Mouse (Mus musculus): Measurements from ENCODE around the gene Plxdc1. TPM values are rescaled to one million over a fixed set of nuclear protein-coding genes. Genes with fewer than 3 reads are reported as not detected.

The Plxdc1 gene
- polyA plus RNA-seq (2014; fragmentation: Nextera tagmentation; extraction: Ambion mirVana) = 0.53 and 0.64 TPM in 2 replicates

DNA sequence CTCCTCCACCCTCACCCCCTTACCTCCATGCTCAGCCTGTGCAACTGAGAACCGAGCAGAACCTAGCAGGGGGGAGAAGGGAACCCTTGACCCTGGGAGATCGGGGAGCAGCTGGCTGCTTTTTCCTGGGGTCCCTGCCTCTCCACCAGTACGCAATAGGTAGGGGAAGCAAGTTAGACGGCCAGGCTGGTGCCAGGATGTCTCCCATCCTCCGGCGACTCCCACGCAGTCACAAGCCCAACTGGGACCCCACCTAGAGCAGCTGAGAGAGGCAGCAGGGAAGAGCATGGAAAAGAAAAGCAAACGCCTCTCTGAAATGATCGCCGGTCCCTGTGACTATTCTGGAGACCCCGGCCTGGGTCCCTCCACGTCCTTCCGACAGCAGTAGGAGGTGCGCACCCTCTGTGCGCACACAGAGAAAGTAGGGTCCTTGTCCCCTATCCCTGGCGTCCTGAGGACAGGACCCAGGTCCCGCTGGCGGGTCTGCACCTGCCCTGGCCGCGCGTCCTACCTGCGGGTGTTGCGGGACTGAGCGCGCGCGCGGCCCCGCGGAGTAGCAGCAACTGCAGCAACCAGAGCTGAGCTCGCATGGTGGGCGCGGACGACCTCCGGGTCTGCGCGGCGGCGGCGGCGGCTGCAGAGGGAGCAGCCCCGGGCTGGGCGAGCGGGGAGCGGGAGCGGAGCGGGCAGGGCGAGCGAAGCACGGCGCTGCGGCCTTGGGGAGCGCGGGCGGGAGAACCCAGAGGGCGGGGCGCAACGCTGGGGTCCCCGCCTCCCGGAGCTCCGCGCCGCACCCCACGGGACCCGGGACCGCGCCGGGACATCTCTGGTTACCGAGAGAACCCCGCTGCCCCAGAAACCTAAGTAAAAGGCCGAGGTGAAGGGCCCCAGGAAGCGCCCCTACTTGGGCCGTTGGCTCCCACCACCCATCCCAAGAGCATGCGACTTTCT is at the start of gene Plxdc1:
Gene Plxdc1 (minus strand): TSS at position 718 of the 951 bp plus-strand sequence.
- Histone ChIP-seq H3K9me3 (ENCODE audit: low read depth, low read length) (no peaks in the 10 kb centered on the region), H3K4me3 (ENCODE audit: low read depth, low read length) (peak within 1 kb of the TSS; percentile 87), H3K36me3 (ENCODE audit: insufficient read depth) (no peaks in the 10 kb centered on the region), H3K9ac (peak within 1 kb of the TSS; percentile 54), H3K4me1 (ENCODE audit: insufficient read depth) (no peaks in the 10 kb centered on the region), H3K4me2 (peak within 1 kb of the TSS; percentile 95), H3K27me3 (ENCODE audit: insufficient read depth, low read length) (peaks cover 24% of the 10 kb centered on the region), H3K27ac (ENCODE audit: low read depth) (no peak within 1 kb of the TSS)
- WGBS = 2% methylated on average over 74 of the region's 74 CpGs
- TF ChIP-seq CTCF (IDR thresholded peaks at IDR 0.05; ENCODE audit: low read depth) = no peak
- peak; percentile 43 for DNase-seq
- ATAC-seq (ENCODE audit: insufficient read depth) = no peak

DNA sequence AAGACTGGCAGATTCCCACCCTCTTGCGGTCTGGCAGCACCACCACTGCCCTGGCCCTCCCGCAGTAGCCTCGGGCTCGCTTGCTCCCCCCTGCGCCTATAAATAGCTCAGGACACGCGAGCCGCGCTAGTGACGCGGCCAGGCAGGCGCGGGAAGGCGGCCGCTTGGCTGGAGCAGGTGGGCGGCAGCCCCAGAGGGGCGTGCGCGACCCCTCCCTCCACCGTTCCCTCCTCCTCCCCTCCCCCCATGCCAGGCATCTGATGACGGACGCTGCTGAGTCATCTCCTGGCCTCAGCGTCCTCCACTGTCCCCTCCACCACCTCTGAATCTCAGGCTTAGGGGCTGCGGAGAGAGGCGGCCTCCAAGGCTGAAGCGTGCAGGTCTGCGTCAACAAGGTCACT is 49.7 kb upstream of the Plxdc1 start:
- peak overlapping the region; percentile 26 for H3K4me3 ChIP-seq (ENCODE audit: low read depth, low read length)
- H3K27ac ChIP-seq (ENCODE audit: low read depth) = no peak overlapping the region
- ATAC-seq (ENCODE audit: insufficient read depth) (peak; percentile 19; the same call in 1 of the 2 replicates), DNase-seq (peak; percentile 67)
- under 1% methylated on average over 27 of the region's 27 CpGs for WGBS
- H3K36me3 ChIP-seq (ENCODE audit: insufficient read depth) = peaks cover 4% of the 10 kb centered on the region
- H3K9ac ChIP-seq = 0 out of 2 replicates have a peak overlapping the region, but pooled peaks have one; percentile 9
- H3K4me1 ChIP-seq (ENCODE audit: insufficient read depth) = 0 out of 2 replicates have a peak, but pooled peaks cover 3% of the 10 kb centered on the region
- peak overlapping the region; percentile 64 for H3K4me2 ChIP-seq
- TF ChIP-seq CTCF (IDR thresholded peaks at IDR 0.05; ENCODE audit: low read depth) = peak; percentile 23
- H3K9me3 ChIP-seq (ENCODE audit: low read depth, low read length) = no peaks in the 10 kb centered on the region
- H3K27me3 ChIP-seq (ENCODE audit: insufficient read depth, low read length) = peaks cover 20% of the 10 kb centered on the region

DNA sequence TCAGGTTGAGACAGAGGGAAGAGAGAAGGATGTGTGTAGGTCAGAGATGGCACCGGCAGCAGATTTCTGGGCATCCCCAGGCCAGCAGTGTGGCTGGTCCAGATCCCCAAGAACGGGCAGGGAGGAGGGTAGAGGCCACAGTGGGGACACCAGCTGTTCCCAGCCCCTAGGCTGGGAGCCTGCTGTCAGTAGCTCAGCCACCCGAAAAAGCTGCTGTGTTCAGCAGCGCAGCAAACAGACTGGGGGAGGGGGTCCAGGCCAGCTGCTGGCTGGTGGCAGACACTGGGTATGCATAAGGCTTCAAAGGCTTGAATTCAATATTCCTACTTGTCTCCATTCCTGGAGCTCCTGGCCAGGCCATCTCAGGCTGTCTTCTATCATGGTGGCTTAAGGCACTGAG is 48.6 kb upstream of the Plxdc1 start:
- H3K4me1 ChIP-seq (ENCODE audit: insufficient read depth) = 0 out of 2 replicates have a peak, but pooled peaks cover 3% of the 10 kb centered on the region
- no peak overlapping the region for H3K4me3 ChIP-seq (ENCODE audit: low read depth, low read length)
- H3K9me3 ChIP-seq (ENCODE audit: low read depth, low read length) = no peaks in the 10 kb centered on the region
- DNase-seq = peak; percentile 34
- ATAC-seq (ENCODE audit: insufficient read depth) = peak; percentile 5; the same call in 1 of the 2 replicates
- no peak overlapping the region for H3K4me2 ChIP-seq
- H3K27ac ChIP-seq (ENCODE audit: low read depth) = no peak overlapping the region
- peaks cover 20% of the 10 kb centered on the region for H3K27me3 ChIP-seq (ENCODE audit: insufficient read depth, low read length)
- H3K36me3 ChIP-seq (ENCODE audit: insufficient read depth) = peaks cover 16% of the 10 kb centered on the region
- whole genome bisulfite sequencing = 42% methylated on average over 4 of the region's 4 CpGs
- H3K9ac ChIP-seq = no peak overlapping the region
- no peak for TF ChIP-seq CTCF (IDR thresholded peaks at IDR 0.05; ENCODE audit: low read depth)

DNA sequence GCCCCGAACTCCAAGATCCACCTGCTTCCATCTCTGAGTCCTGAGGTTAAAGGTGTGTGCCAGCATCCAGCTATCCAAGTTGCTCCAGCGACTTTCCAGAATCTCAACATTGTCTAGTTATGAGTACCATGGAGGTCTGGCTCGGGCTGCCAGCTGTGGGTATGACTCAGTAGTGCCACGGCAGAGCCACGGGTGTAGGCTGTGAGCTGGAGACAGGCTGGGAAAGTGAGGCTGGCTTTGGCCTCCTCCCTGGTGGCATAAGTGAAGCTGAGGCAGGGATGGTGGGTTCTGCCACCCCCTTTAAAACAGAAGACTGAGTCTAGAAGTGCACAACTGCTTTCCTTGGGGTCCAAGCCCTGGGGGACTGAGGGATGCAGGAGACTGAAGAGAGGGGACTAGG is 47.8 kb upstream of the Plxdc1 start:
- H3K27ac ChIP-seq (ENCODE audit: low read depth) = no peak overlapping the region
- H3K4me3 ChIP-seq (ENCODE audit: low read depth, low read length) = no peak overlapping the region
- WGBS = 79% methylated on average over 5 of the region's 5 CpGs
- peaks cover 24% of the 10 kb centered on the region for H3K36me3 ChIP-seq (ENCODE audit: insufficient read depth)
- 0 out of 2 replicates have a peak, but pooled peaks cover 3% of the 10 kb centered on the region for H3K4me1 ChIP-seq (ENCODE audit: insufficient read depth)
- H3K9ac ChIP-seq = no peak overlapping the region
- no peak overlapping the region for H3K4me2 ChIP-seq
- no peaks in the 10 kb centered on the region for H3K9me3 ChIP-seq (ENCODE audit: low read depth, low read length)
- ATAC-seq (ENCODE audit: insufficient read depth) (no peak), DNase-seq (no peak)
- TF ChIP-seq CTCF (IDR thresholded peaks at IDR 0.05; ENCODE audit: low read depth) = no peak
- H3K27me3 ChIP-seq (ENCODE audit: insufficient read depth, low read length) = peaks cover 20% of the 10 kb centered on the region

DNA sequence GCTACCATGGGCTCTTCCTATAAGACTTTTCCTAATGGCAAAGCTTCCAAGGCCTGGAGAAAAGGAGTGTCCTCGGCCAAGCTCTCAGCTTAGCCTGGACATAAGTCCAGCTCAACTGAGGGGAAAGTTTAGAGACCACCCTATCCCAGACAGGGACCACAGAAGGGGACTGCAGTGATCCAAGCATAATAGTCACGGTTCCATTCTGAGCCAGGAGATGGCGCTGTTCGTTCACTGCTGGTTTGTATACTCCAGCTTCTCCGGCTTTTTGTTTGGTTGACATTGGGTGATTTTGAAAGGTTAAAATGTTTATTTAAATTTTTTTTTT is 45.2 kb upstream of the Plxdc1 start:
- Histone ChIP-seq H3K9me3 (ENCODE audit: low read depth, low read length) (no peaks in the 10 kb centered on the region), H3K27ac (ENCODE audit: low read depth) (no peak overlapping the region), H3K9ac (no peak overlapping the region), H3K4me3 (ENCODE audit: low read depth, low read length) (no peak overlapping the region), H3K4me2 (no peak overlapping the region), H3K27me3 (ENCODE audit: insufficient read depth, low read length) (peaks cover 15% of the 10 kb centered on the region), H3K4me1 (ENCODE audit: insufficient read depth) (0 out of 2 replicates have a peak, but pooled peaks cover 3% of the 10 kb centered on the region), H3K36me3 (ENCODE audit: insufficient read depth) (peaks cover 33% of the 10 kb centered on the region)
- peak; percentile 89 for TF ChIP-seq CTCF (IDR thresholded peaks at IDR 0.05; ENCODE audit: low read depth)
- 6% methylated on average over 5 of the region's 5 CpGs for WGBS
- DNase-seq (peak; percentile 95), ATAC-seq (ENCODE audit: insufficient read depth) (no peak; the same call in 1 of the 2 replicates)

DNA sequence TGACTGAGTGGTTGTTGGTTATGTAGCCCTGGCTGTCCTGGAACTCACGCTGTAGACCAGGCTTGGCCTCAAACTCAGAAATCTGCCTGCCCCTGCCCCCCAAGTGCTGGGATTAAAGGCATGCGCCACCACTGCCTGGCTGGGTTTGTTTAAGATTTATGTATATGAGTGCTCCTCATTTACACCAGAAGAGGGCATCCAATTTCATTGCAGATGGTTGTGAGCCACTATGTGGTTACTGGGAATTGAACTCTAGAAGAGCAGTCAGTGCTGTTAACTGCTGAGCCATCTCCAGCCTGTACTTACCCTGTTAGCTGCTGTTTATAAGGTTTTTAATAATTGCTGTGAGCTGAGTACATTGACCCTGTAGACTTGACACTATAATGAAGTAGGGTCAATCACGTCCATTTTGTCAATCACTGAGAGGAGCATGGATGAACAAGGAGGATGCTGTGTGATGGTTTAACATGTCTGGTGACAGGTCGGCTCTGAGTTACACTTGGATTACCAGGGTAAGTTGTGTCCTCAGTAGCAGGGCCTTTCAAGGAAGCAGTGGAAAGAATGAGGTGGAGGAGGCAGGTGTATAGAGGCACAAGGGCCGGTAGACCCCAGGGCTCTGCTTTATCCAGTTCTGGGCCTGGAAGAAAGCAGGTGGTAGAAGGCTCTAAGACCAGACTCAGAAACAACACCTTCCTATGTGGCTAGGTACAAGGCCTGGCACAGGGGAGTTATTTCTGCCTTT is 44.6 kb upstream of the Plxdc1 start:
- H3K4me2 ChIP-seq = no peak overlapping the region
- ATAC-seq (ENCODE audit: insufficient read depth) = no peak
- DNase-seq = peak; percentile 41
- 48% methylated on average over 5 of the region's 5 CpGs for WGBS
- H3K9ac ChIP-seq = no peak overlapping the region
- 0 out of 2 replicates have a peak, but pooled peaks cover 4% of the 10 kb centered on the region for H3K4me1 ChIP-seq (ENCODE audit: insufficient read depth)
- H3K36me3 ChIP-seq (ENCODE audit: insufficient read depth) = peaks cover 33% of the 10 kb centered on the region
- no peaks in the 10 kb centered on the region for H3K9me3 ChIP-seq (ENCODE audit: low read depth, low read length)
- peaks cover 10% of the 10 kb centered on the region for H3K27me3 ChIP-seq (ENCODE audit: insufficient read depth, low read length)
- H3K4me3 ChIP-seq (ENCODE audit: low read depth, low read length) = no peak overlapping the region
- TF ChIP-seq CTCF (IDR thresholded peaks at IDR 0.05; ENCODE audit: low read depth) = peak; percentile 28; the same call in 1 of the 2 replicates
- H3K27ac ChIP-seq (ENCODE audit: low read depth) = no peak overlapping the region
